Mouse (Mus musculus): ENCODE results near the gene Fbxw10. TPM values are rescaled to one million over a fixed set of nuclear protein-coding genes. Genes with fewer than 3 reads are reported as not detected.

Fbxw10 gene
- total RNA-seq, 2 experiments from 2014 or later = 0.30 TPM; not detected in 1

DNA sequence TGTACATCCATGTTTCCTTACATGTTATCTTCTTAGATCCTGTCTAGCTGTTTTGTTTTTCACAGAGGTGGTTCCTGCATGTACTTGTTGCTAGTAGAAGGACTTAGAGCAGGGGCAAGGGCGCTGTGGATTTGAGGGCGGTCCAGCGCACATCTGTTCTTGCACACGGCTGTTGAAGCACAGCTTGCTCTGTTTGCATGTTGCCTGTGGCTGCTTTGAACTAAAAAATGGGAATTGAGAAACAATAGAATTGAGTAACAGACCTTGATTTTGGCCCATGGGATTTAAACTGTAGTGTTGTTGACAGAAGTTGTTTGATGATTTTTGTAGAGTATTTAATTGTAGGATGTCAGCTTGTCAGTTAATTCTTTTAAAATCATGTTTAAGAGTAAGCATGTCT lies 43.9 kb downstream of the Fbxw10 start:
- intact Hi-C loops (cut with DNase I) = no loop called here
- no peak for DNase-seq

DNA sequence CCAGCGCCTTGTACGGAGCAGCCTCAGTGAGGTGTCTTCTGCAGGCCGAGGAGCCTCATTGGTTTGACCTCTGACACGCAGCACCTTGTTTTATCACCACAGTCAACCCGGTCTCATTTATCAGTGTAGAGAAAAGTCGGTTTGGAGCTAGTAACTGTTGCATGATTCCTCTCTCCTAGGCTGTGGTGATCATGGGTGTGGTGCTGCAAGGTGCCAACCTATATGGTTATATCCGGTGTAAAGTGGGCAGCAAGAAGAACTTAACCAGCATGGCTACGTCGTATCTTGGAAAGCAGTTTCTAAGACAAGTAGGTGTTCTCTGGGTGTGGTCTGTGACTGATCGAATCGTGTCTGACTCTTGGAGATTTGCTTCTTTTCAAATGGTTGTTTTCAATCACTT lies 44.9 kb downstream of the Fbxw10 start:
- DNase-seq = no peak
- intact Hi-C loops (cut with DNase I) = no loop called here

DNA sequence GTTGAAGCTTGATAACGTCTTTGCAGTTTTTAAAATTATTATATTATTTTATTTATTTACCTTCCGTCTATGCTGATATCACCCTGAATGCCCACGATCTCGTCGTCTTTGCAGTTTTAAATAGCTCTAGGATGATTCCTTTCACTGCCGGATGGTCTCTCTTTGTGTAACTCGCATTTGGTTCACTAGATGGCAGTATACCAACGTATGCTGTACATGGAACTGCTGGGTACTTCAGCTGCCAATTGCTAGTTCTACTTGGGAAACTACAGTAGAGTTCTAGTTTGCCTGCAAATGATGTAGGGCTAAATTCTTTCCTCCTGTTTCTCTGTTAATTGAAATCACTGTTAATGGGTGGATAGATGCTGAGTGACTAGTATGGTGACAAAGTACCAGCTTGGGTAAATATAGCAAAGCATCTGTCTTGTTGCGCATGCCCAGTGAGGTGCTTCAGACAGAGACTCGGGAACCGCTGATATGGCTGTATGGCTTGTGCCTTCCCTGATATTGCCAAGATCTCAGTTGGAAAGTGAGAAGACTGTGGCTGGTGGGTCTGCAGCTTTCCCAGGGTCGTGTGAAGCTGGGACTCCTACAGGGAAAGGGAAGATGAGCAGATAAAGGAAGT lies 54.9 kb downstream of the Fbxw10 start:
- DNase-seq = peak; percentile 47 to 54
- intact Hi-C loops (cut with DNase I) = loop anchor here (5.0 kb wide), 1 partner anchor 270 kb away; no protein-coding TSS in a partner anchor

DNA sequence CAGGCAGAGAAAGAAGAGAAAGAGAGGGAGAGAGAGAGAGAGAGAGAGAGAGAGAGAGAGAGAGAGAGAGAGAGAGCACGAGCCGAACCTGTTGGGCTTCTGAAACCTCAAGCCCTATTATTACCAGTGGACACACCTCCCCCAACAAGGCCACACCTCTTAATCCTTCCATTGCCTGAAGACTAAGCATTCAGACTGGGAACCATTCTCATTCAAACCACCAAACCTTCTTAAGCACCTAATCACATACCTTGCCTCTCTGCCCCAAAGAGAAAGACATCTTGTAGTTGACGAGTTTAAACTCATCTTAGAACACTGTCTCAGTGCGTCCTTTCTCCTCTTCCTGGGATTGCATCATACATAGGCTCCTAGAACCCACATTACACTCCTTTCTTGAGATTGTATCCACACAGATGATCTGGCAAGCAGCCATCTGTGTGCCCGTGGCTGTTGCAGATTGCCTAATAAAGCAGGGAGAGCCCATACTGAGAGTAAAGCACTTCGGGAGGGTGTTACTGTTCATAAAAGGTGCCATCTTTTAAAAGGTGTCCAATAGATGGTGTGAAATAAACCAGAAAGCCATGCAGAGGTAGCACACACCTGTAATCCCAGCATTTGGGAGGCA lies 57.1 kb downstream of the Fbxw10 start:
- no peak for DNase-seq
- intact Hi-C loops (cut with DNase I) = loop anchor here (5.0 kb wide), 1 partner anchor 268 kb away; no protein-coding TSS in a partner anchor

DNA sequence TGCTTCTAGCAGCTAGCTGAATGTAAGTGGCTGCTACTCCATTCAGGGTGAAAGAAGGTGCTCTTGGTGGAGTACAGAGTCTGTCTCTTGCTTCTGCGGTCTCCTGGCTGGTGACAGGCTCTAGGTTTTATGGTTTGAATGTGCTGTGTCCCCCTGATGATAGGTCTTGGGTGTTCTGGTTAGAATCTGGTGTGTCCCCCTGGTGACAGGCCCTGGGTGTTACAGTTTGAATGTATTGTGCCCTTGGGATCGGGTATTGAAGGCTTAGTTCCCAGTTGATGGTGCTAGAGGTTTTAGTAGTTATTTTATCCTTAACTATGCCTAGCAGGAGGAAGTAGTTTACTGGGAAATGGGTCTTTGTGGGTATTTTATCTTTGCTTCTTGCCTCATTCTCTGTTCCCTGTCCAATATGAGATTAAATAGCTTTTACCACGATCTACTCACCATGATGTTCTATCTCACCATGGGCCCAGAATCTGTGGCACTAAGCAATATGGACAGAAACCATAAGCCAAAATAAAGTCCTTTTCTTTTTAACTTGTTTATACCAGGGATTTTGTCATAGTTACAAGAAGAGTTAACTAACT lies 62.9 kb downstream of the Fbxw10 start:
- no peak for DNase-seq
- intact Hi-C loops (cut with DNase I) = no loop called here

DNA sequence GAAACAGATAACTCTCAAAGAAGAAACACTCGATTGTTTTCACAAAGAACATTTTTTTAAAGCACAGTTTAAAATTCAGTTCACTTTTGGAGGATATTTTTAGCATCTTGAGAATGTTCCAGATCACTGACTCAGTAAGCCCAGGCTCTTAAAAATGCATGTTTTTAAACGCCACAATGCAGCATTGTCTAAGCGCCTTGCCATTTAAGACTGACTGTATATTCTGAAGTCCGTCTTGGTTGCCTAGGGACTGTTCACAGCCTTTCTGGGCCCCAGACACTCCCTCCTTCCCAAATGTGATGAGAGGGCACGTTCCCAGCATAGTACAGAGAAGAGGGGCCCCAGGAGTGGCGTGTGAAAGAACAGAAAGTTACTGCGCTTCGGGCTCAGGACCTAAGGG lies 64.5 kb downstream of the Fbxw10 start:
- intact Hi-C loops (cut with DNase I) = no loop called here
- no peak for DNase-seq

DNA sequence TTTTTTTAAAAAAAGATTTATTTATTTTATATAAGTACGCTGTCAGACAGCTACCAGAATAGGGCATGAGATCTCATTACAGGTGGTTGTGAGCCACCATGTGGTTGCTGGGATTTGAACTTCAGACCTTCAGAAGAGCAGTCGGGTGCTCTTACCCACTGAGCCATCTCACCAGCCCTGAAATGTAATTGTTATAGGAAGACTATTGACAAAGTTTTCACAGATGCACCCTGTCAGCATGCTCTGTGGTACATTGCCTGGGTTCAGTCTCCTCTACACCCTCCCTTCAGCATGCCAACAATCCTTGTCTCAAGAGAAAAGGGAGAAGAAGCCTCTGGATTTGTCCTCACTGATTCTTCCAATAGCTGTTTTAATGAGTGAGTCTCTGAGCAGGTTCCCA lies 66.3 kb downstream of the Fbxw10 start:
- no peak for DNase-seq
- intact Hi-C loops (cut with DNase I) = no loop called here

DNA sequence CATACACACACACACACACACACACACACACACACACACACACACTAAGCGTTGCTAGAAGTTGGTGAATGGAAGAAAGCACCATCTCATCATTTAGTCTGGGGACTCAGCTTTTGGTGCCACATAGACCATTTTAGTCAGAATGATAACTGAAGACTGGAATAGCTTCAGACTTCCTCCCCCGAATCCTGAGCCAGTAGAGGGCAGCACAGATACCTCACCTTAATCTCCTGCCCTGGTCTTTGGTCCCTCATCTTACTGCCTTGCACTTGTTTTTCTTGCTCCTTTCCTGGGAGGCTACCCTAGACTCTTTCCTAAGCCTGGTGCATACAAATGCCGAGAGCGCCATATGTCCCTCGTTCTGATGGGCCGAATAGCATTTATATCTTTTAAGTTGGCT lies 67.7 kb downstream of the Fbxw10 start:
- peak in 1 of 2 experiments; percentile 26 for DNase-seq
- intact Hi-C loops (cut with DNase I) = no loop called here

DNA sequence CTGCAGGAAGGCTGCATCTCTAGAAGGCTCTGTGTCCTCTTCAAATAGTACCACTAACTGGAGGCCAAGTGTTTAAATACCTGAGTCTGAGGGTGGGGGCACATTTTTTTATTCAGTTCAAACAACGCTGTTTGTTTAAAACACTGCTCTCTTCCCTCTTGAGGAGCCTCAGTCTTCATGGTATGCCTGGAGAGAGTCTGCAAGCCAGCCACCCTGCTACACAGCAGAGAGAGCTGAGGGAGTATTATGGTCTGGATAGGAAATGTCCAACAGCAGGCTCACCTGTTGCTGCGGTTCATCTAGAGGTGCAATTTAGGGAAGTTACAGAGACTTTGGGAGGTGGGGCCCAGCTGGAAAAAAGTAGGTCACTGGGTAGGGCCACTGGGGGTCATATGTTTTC lies 68.6 kb downstream of the Fbxw10 start:
- no peak for DNase-seq

DNA sequence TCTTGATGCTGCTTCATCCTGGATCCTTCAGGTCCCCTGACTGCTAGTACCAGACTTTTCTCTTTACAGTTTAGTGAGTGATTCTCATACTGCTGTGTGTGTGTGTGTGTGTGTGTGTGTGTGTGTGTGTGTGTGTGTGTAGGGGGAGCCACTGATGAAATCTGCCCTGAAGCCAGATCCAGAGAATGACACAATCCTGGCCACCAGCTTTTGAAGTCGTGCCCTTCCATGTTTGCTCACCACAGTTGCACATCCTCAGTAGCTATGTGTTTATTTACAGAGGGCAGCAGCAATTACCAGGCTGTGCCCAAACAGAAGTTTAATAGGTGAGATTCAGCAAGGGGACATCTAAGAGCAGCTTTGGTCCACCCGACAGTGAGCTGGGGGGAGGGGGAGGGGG lies 69.9 kb downstream of the Fbxw10 start:
- no peak for DNase-seq
- intact Hi-C loops (cut with DNase I) = no loop called here

More for the DNA sequence above, 68.6 kb downstream of the Fbxw10 start:
- intact Hi-C loops (cut with DNase I) = no loop called here

DNA sequence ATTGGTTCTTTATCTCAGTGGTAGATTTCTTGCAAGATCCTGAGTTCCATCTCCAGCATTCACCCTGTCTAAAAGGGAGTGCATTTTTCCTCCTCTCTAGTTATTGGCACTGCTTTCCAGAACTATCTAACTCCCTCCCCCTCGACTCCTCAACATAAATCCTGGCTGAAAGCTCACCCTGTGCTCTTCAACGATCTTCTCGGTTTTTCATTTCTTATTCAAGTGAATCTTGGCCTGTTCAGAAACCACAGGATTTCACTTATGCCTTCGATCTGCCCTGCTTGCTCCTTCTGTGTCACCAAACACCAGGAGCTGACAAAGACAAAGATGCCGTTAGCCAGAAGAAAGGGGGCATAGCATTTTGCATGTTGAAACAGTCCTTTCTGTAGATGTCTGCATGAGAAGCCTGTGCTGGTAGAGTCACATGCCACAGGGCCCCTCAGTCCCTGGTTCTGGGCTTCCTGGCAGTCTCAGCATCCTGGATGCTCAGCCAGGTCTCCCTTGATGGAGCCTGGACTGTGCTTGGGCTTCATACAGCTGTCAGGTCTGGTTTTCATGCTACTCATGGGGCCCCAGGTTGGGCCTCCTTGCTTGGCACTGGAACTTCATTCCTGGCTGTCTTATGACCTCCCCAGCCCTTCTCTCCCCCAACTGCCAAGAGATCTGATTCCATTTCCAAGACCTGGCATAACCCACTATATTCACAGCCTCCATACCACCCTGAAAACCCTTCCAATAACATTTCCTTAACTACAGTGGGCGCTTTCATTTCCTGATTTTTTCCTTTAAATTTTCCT lies 73.3 kb downstream of the Fbxw10 start:
- intact Hi-C loops (cut with DNase I) = loop anchor here (2.0 to 5.0 kb wide), 3 partner anchors 62 to 253 kb away; no protein-coding TSS in a partner anchor
- no peak for DNase-seq

DNA sequence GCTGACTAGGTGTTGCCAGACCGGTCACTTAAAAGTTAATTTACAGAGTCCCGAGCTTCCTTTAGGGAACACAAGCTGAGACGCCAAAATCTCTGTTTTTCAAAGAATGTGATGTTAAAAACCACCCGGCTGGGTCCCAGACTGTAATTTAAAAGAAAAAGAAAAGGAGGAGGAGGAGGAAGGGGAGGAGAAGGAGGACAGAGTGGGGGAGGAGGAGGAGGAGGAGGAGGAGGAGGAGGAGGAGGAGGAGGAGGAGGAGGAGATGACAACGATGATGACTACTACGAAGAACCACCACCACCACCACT lies 73.8 kb downstream of the Fbxw10 start:
- intact Hi-C loops (cut with DNase I) = loop anchor here (1.0 to 5.0 kb wide), 6 partner anchors 62 to 252 kb away; no protein-coding TSS in a partner anchor
- DNase-seq = no peak

DNA sequence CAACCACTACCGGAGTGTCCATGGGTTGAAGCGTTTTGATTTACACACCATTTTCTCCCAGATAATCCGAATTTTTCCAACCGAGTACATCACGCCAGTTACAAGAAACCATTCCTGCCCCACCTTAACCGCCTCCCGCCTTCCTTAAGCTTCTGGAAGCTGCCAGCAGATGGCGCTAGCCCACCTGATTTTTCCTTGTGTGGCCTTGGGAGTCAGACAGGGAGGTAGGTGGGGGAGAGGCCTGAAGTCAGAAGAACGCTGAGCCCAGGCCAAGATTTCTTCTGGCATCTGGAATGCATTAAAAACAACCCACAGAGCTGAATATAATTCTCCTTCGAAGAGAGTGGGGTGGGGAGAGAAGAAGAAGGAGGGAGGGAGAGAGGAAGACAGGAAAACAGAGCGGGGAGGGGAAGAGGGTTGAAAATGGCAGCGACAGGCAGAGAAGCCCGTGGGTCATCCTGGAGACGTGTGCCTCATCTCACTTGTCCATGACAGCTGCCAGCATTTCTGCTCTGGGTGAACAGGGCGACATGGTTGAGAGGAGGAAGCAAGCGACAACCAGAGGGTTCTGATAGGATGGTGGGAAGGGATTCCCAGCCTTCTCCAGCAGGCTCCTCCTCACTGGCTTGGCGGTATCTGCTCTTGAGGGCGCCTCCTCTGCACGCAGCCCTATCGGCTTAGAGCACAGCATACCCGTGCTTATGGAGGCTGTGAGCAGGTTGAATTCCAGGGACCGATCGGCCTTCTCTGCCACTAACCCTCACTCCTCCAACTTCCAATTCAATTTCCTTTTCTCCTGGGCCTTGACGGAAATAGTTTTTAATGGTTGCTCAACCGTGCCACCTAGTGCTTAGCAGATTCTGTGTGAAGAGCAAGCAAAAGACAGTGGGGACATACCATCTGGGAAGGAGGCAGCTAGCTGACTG lies 74.4 kb downstream of the Fbxw10 start:
- intact Hi-C loops (cut with DNase I) = loop anchor here (1.0 to 5.0 kb wide), 6 partner anchors 61 to 251 kb away; no protein-coding TSS in a partner anchor
- peak; percentile 93 to 95 for DNase-seq

DNA sequence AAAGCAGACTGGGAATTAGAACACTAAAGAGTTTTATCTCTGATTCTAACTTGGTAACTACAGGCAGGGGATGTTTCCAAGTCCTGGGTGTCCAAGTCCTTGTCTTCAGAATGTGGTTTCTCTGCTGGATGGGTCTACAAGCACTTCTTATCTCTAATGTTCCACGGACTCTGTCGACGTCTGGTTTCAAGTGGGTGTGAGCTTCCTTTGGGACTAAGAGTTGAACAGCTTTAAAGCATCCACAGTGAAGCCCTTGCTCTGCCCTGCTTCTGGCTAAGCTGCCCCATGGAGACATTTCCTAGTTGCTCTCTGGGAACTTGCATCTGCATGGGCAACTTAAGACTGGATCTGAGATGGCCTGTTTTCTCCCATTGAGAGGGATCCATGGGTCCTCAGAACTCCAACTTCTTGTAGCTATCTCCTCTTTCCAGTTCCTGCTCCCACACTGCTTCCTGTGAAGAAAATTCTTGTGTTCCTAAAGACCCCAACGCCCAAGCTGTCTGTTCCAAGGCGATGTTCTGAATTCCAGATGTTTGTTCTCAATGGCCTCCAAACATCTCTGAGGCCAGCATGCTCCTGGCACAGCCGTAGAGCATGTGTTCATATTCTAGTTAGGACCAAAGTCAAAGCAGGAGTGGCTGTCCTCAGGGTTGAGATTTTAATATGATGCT lies 77.4 kb downstream of the Fbxw10 start:
- intact Hi-C loops (cut with DNase I) = loop anchor here (5.0 kb wide), 2 partner anchors 58 to 103 kb away; no protein-coding TSS in a partner anchor
- DNase-seq = peak; percentile 48 to 65

Other genes starting within 250 kb of the Fbxw10 start
- 1 to 10 TPM; 4.4 to 7.1 TPM for gene Lrrc75a, start 198.5 kb upstream of the Fbxw10 start, total RNA-seq (2021)
- 1 to 10 TPM; 5.4 to 9.9 TPM for gene Mmgt2, start 198.4 kb upstream of the Fbxw10 start, total RNA-seq (2021)
- 1 to 10 TPM; 2.0 to 2.6 TPM for gene Zfp287, start 115.2 kb upstream of the Fbxw10 start, total RNA-seq (2021)
- gene Gm10428, start 94.0 kb upstream of the Fbxw10 start, total RNA-seq (2021) = not detected
- 1 to 10 TPM in 1 of 2 experiments, under 1 TPM in 1; 0.70 to 1.1 TPM for gene Zfp286, start 57.6 kb upstream of the Fbxw10 start, total RNA-seq (2021)
- gene Trim16, start 26.8 kb upstream of the Fbxw10 start, total RNA-seq (2021) = 1 to 10 TPM; 6.8 to 7.1 TPM
- gene Tvp23b, start 32.4 kb downstream of the Fbxw10 start, total RNA-seq (2021) = 10 to 100 TPM; 18.6 to 18.8 TPM
- gene Cdrt4, start 104.1 kb downstream of the Fbxw10 start, total RNA-seq (2021) = not detected
- gene Tekt3, start 214.6 kb downstream of the Fbxw10 start, total RNA-seq (2021) = not detected